Mouse (Mus musculus) midbrain, embryonic 16.5 days (tissue): Measurements from ENCODE around the gene AU018091. TPM values are rescaled to one million over a fixed set of nuclear protein-coding genes. Genes with fewer than 3 reads are reported as not detected.
A peak's percentile ranks its signal among the peaks of the same experiment; 100 is the strongest.

ENCODE experiments used
- microRNA counts: library from miRNA; unstranded; fragments of <30 nt; microRNA quantifications from one replicate; lab custom pipeline; 2016
- microRNA-seq: library from miRNA; unstranded; fragments of <30 nt; microRNA quantifications from one replicate; pipeline ENCODE4, GENCODE M21; 2017
- polyA plus RNA-seq: library from polyadenylated mRNA; unstranded; fragments of >200 nt; fragmentation: Nextera tagmentation; extraction: Ambion mirVana; gene quantifications from 2 replicates; pipeline ENCODE4 v1.2.1, GENCODE M21; 2015

AU018091 gene
- polyA plus RNA-seq, 1 experiment from 2014 or later, result not detected

MicroRNA genes within 50 kb of the gene (microRNA counts, 519-probe panel; counts per million panel counts)
- microRNA mmu-miR-290-3p (lab: Ali Mortazavi, UCI) (2,401 counts per million, percentile 71 among the panel's probes with 10 or more counts), microRNA mmu-miR-290-5p (lab: Ali Mortazavi, UCI) (1,942 counts per million, percentile 44 among the panel's probes with 10 or more counts), microRNA mmu-miR-291a-3p (lab: Ali Mortazavi, UCI) (2,364 counts per million, percentile 70 among the panel's probes with 10 or more counts), microRNA mmu-miR-291a-5p (lab: Ali Mortazavi, UCI) (386 counts per million, percentile 18 among the panel's probes with 10 or more counts), microRNA mmu-miR-292-5p (lab: Ali Mortazavi, UCI) (386 counts per million, percentile 18 among the panel's probes with 10 or more counts)

Small RNA genes within 50 kb of the gene (microRNA-seq; reads per million reads assigned to microRNA genes)
- gene Mir290a, result not detected
- not detected for gene Mir290b
- 1.6 reads per million for gene Mir291a
- not detected for gene Mir292
- not detected for gene Mir292b

Other genes with a start within 250 kb of the AU018091 start
- 0.10 TPM in 1 of 2 replicates, not detected in the other for gene Nlrp12, start 80.5 kb upstream of the AU018091 start, polyA plus RNA-seq
- 32.7 and 36.4 TPM in 2 replicates for gene Myadm, start 119.9 kb upstream of the AU018091 start, polyA plus RNA-seq
- 3.3 and 3.8 TPM in 2 replicates for gene Prkcg, start 120.0 kb upstream of the AU018091 start, polyA plus RNA-seq
- 2.6 and 3.0 TPM in 2 replicates for gene Cacng7, start 163.8 kb upstream of the AU018091 start, polyA plus RNA-seq
- gene Cacng8, start 221.5 kb upstream of the AU018091 start, polyA plus RNA-seq, result 13.3 and 17.3 TPM in 2 replicates